Mouse (Mus musculus) thymus, adult 18-20 months (tissue): ENCODE measurements around the gene Ap1g2.

Experiments used
- DNase-seq, 2 experiments: peaks; one replicate each; pipeline ENCODE4 v3.0.0; 2022; ENCODE audit warnings: mixed read lengths in 2 of 2

The Ap1g2 gene

GRCm38 (mm10) chr14:55113351-55113974 is 7.1 kb upstream of the Ap1g2 start:
- no peak for DNase-seq

GRCm38 (mm10) chr14:55111720-55112119 is 5.3 kb upstream of the Ap1g2 start:
- no peak for DNase-seq

- DNase-seq: no peak
These were observed 3.7 kb upstream of the Ap1g2 start for GRCm38 (mm10) chr14:55110076-55110475.

- DNase-seq: no peak
These were observed 2.9 kb upstream of the Ap1g2 start for GRCm38 (mm10) chr14:55109048-55109873.

- DNase-seq: no peak
These were observed 1.9 kb upstream of the Ap1g2 start for GRCm38 (mm10) chr14:55108202-55108870.

GRCm38 (mm10) chr14:55106990-55107389 is 597 bp upstream of the Ap1g2 start:
- no peak for DNase-seq

- DNase-seq: no peak
These were observed 1.0 kb downstream of the Ap1g2 start for GRCm38 (mm10) chr14:55105386-55105785.

GRCm38 (mm10) chr14:55104365-55104764 is 2.0 kb downstream of the Ap1g2 start:
- DNase-seq: no peak

GRCm38 (mm10) chr14:55102253-55102785 is 4.1 kb downstream of the Ap1g2 start:
- no peak for DNase-seq

GRCm38 (mm10) chr14:55101592-55101991 is 4.8 kb downstream of the Ap1g2 start:
- no peak for DNase-seq

- no peak for DNase-seq
These were observed 8.3 kb downstream of the Ap1g2 start for GRCm38 (mm10) chr14:55098067-55098466.

- no peak for DNase-seq
These were observed 8.7 kb downstream of the Ap1g2 start for GRCm38 (mm10) chr14:55097646-55098045.

- no peak for DNase-seq
These were observed 9.8 kb downstream of the Ap1g2 start for GRCm38 (mm10) chr14:55096573-55097087.

- no peak for DNase-seq
These were observed 10.7 kb downstream of the Ap1g2 start for GRCm38 (mm10) chr14:55095671-55096070.

- DNase-seq: no peak
These were observed 11.1 kb downstream of the Ap1g2 start for GRCm38 (mm10) chr14:55095263-55095662.

- peak; percentile 48 to 57 for DNase-seq
These were observed 11.6 kb downstream of the Ap1g2 start, which contains the start of gene Thtpa for GRCm38 (mm10) chr14:55094704-55095231. Gene Thtpa, plus strand, starts transcription at chr14:55094784.

- DNase-seq: no peak
These were observed 12.5 kb downstream of the Ap1g2 start for GRCm38 (mm10) chr14:55093927-55094326.

GRCm38 (mm10) chr14:55092011-55092577 is 14.3 kb downstream of the Ap1g2 start, which contains the start of gene Zfhx2:
Gene Zfhx2, minus strand, starts transcription at chr14:55092324.
- DNase-seq: peak; percentile 84 to 87

GRCm38 (mm10) chr14:55091209-55091865 is 15.1 kb downstream of the Ap1g2 start:
- no peak for DNase-seq

GRCm38 (mm10) chr14:55089199-55089947 is 17.0 kb downstream of the Ap1g2 start:
- no peak for DNase-seq

- no peak for DNase-seq
These were observed 20.3 kb downstream of the Ap1g2 start for GRCm38 (mm10) chr14:55086009-55086514.
